Mouse (Mus musculus): ENCODE data around the gene Inpp5a.

Inpp5a gene

GRCm38 (mm10) chr7:139581801-139582571 is 193.1 kb downstream of the Inpp5a start:
- no peak for DNase-seq (ENCODE audit: low spot score in 2 of 2)

- no peak for DNase-seq (ENCODE audit: low spot score in 2 of 2)
Observed at GRCm38 (mm10) chr7:139582595-139582994, 193.7 kb downstream of the Inpp5a start, which contains the start of gene Nkx6-2. Gene Nkx6-2 (minus strand): TSS chr7:139582797.

- DNase-seq (ENCODE audit: low spot score in 2 of 2) = no peak
Observed at GRCm38 (mm10) chr7:139583094-139583737, 194.3 kb downstream of the Inpp5a start.

- no peak for DNase-seq (ENCODE audit: low spot score in 2 of 2)
Observed at GRCm38 (mm10) chr7:139584221-139585175, 195.6 kb downstream of the Inpp5a start.

GRCm38 (mm10) chr7:139585183-139585821 is 196.4 kb downstream of the Inpp5a start:
- DNase-seq (ENCODE audit: low spot score in 2 of 2) = no peak

GRCm38 (mm10) chr7:139587919-139588318 is 199.0 kb downstream of the Inpp5a start:
- no peak for DNase-seq (ENCODE audit: low spot score in 2 of 2)

GRCm38 (mm10) chr7:139590302-139590701 is 201.4 kb downstream of the Inpp5a start:
- DNase-seq (ENCODE audit: low spot score in 2 of 2) = no peak

- DNase-seq (ENCODE audit: low spot score in 2 of 2) = no peak
Observed at GRCm38 (mm10) chr7:139591311-139591710, 202.4 kb downstream of the Inpp5a start.

- no peak for DNase-seq (ENCODE audit: low spot score in 2 of 2)
Observed at GRCm38 (mm10) chr7:139595311-139595710, 206.4 kb downstream of the Inpp5a start.

GRCm38 (mm10) chr7:139595862-139596261 is 207.0 kb downstream of the Inpp5a start:
- DNase-seq (ENCODE audit: low spot score in 2 of 2) = no peak

- no peak for DNase-seq (ENCODE audit: low spot score in 2 of 2)
Observed at GRCm38 (mm10) chr7:139610328-139610727, 221.4 kb downstream of the Inpp5a start.

GRCm38 (mm10) chr7:139615767-139616766 is 227.2 kb downstream of the Inpp5a start:
- DNase-seq (ENCODE audit: low spot score in 2 of 2) = peak; percentile 6 to 26

GRCm38 (mm10) chr7:139622568-139622967 is 233.7 kb downstream of the Inpp5a start:
- DNase-seq (ENCODE audit: low spot score in 2 of 2) = no peak

GRCm38 (mm10) chr7:139625156-139625555 is 236.2 kb downstream of the Inpp5a start:
- DNase-seq (ENCODE audit: low spot score in 2 of 2) = no peak
